Mouse (Mus musculus) liver, embryonic 18 days (tissue): ENCODE results near the gene Zfp112. TPM values are rescaled to one million over a fixed set of nuclear protein-coding genes. Genes with fewer than 3 reads are reported as not detected.

Source experiments
- polyA plus RNA-seq: library from polyadenylated mRNA; depleted of rRNA; stranded (reverse); fragments of >200 nt; gene quantifications from 2 replicates; pipeline ENCODE4 v1.2.3, GENCODE M21; 2012; rRNA removed

Zfp112 gene
- polyA plus RNA-seq: 0.49 and 0.68 TPM in 2 replicates

DNA sequence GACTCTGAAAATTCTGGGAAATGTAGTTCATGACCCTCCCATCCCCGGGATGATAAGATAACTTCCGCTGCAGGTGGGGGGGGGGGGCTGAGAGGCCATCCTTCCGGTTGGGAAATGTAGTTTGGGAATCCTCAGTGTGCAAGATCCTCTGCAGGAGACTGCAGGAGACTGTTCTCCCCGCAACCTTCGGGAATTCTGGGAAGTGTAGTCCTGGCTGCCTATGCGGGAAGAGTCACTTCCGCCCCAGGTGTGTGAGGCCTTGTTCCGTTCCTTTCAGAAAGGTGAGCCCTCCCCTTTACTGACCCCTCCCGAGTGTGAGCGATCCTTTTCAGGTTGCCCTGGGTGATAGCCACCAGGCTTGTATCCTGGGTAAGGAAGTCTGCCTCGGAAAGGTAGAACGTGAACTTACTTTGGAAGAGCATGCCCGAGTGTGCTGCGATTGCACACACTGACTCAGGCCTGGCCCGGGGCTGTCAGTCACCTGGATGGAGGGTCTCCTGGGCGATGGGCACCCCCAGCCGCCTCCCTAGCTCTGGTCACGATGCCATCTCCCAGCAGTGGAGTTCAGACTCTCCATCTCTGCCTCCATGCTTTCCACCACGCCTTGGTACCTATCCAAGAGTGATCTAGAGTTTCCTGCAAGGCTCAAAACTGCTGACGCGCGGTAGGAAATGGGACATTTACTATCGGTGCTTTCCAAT, at the start of gene Zfp112:
Zfp112 (plus strand) TSS at position 159 of the 701 bp plus-strand sequence.

DNA sequence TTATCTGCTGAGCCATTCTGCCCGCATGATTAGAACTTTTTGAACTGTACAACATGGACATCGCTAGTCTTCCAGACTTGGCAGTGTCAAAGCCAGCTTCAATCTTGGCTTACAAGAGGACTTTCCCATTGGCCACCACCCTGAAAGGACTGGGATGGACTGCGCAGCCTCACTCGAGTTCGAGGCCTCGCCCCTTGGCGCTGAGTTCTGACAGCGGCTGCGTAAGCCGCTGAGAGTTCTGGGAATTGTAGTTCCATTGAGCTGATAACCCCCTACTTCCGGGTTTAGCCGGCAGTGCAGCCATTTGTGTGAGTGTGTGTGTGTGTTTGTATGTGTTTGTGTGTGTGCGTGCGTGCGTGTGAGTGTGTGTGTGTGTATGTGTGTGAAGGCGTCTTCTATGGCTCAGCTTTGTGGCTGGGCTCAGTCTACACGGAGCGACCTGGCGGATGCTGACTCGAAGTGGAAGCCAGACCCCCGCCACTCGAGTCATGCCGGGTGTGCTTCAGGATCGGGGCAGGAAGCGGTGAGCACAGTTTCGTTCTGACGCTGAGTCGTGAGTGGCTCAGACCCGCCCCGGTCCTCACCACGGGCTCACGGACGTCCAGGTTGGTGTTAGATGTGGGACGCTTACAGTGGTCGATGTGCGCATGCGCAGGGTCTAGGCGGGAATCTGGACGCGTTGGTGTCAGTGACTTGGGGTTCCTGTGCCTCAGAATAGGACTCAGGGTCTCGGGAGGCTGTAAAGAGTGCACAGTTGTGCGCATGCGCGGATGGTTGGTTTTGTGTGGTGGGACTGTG, 30.3 kb upstream of the Zfp112 start, which contains the start of gene Zfp180:
Zfp180 (plus strand) TSS at position 291 of the 798 bp plus-strand sequence.

GRCm38 (mm10) chr7:24133996-24134828, 22.1 kb downstream of the Zfp112 start, which contains the start of gene Zfp235:
TSS of gene Zfp235 (plus strand) at chr7:24134169.

DNA sequence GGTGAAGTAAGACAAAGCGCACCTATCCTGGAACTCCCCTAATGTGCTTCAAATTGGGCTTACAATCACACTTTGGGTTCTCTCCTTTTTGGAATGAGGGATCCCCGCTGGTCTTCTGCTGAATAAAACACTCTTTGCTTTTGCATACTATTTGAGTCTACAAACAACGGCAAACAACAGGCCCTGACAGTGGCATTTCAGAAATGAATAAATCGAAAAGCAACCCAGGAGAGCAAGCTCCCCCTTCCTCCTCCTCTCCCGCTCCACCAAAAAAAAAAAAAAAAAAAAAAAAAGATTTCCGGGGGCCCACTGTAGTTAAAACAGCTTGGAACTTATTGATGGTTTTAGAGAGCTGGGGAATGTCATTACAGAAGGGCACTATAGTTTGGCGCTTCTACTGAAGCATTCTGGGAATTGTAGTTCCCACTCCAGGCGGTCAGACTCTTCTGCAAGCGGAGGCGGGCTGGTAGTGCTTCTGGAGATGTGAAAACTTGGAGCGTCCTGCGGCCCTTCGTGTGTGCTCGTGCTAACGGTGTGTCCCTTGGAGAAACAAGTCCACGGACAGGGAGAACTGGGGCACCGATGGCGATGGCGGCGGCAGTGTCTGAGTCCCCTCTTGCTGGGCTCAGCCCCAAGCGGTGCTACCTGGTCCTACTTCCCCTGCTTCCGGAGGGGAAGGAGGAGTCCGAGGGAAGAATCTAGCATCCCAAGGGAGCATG, 62.7 kb downstream of the Zfp112 start, which contains the start of gene Zfp114:
Zfp114 (plus strand) TSS at position 443 of the 719 bp plus-strand sequence.

Other genes with a start within 250 kb of the Zfp112 start
- not detected in 2 replicates for gene Vmn1r177, start 245.9 kb upstream of the Zfp112 start, polyA plus RNA-seq
- gene Vmn1r178, start 220.3 kb upstream of the Zfp112 start, polyA plus RNA-seq: not detected in 2 replicates
- not detected in 2 replicates for gene Vmn1r179, start 185.3 kb upstream of the Zfp112 start, polyA plus RNA-seq
- gene Vmn1r180, start 161.7 kb upstream of the Zfp112 start, polyA plus RNA-seq: not detected in 2 replicates
- gene Vmn1r181, start 137.7 kb upstream of the Zfp112 start, polyA plus RNA-seq: not detected in 2 replicates
- not detected in 2 replicates for gene V1rd19, start 110.6 kb upstream of the Zfp112 start, polyA plus RNA-seq
- gene Vmn1r183, start 59.1 kb upstream of the Zfp112 start, polyA plus RNA-seq: not detected in 2 replicates
- 5.7 and 6.0 TPM in 2 replicates for gene Zfp180, start 30.4 kb upstream of the Zfp112 start, polyA plus RNA-seq
- 2.6 and 2.7 TPM in 2 replicates for gene Zfp235, start 21.9 kb downstream of the Zfp112 start, polyA plus RNA-seq
- gene Zfp114, start 62.7 kb downstream of the Zfp112 start, polyA plus RNA-seq: 0.11 and 0.13 TPM in 2 replicates
- 0.79 and 0.87 TPM in 2 replicates for gene Zfp111, start 99.1 kb downstream of the Zfp112 start, polyA plus RNA-seq
- 1.1 and 1.2 TPM in 2 replicates for gene Zfp109, start 125.2 kb downstream of the Zfp112 start, polyA plus RNA-seq
- 0.41 and 0.48 TPM in 2 replicates for gene Zfp108, start 142.5 kb downstream of the Zfp112 start, polyA plus RNA-seq
- 0.96 and 1.1 TPM in 2 replicates for gene Zfp93, start 158.1 kb downstream of the Zfp112 start, polyA plus RNA-seq
- 1.8 and 1.9 TPM in 2 replicates for gene Zfp61, start 188.9 kb downstream of the Zfp112 start, polyA plus RNA-seq
- 1.8 and 1.9 TPM in 2 replicates for gene Zfp94, start 204.4 kb downstream of the Zfp112 start, polyA plus RNA-seq
- 0.04 and 0.06 TPM in 2 replicates for gene Tescl, start 221.6 kb downstream of the Zfp112 start, polyA plus RNA-seq
- gene Lypd5, start 236.9 kb downstream of the Zfp112 start, polyA plus RNA-seq: not detected in 2 replicates